In genomic region chr9:26727445-26727844, GRCm38 (mm10) we compare ENCODE assay signal across 12 mouse cellular contexts. TPM values are rescaled to one million over a fixed set of nuclear protein-coding genes. Genes with fewer than 3 reads are reported as not detected.
DNase-seq lines count a peak whose midpoint lies in the region; ATAC-seq and TF ChIP-seq lines count a peak whose summit lies in the region.
"Had no signal": no experiment of that assay in that cellular context is flagged by ENCODE, and none has a peak within 500 bp of the region (broad histone marks: within the 10 kb centered on the region; RNA-seq: fewer than 3 reads in every experiment).

No protein-coding gene starts in this region.

- no peak overlapping the region for H3K27ac ChIP-seq in kidney, embryonic 16.5 days (ENCODE audit: low read length)
- no peak overlapping the region for H3K27ac ChIP-seq in CH12.LX (ENCODE audit: insufficient read depth, low read depth)
- no peak overlapping the region for H3K27ac ChIP-seq in embryonic facial prominence, embryonic 11.5 days (replicated peaks; ENCODE audit: low read depth, low read length)

- TF ChIP-seq EP300 in CH12.LX (IDR thresholded peaks at IDR 0.05; ENCODE audit: low read length) = no peak

- 57% methylated on average over 2 of the region's 2 CpGs for WGBS in kidney, embryonic 16.5 days
- WGBS in embryonic facial prominence, embryonic 11.5 days = 50% methylated on average over 2 of the region's 2 CpGs

- TF ChIP-seq CTCF in CH12.LX (conservative IDR thresholded peaks at IDR 0.05 in 1 of 2, IDR thresholded peaks at IDR 0.05 in 1 of 2; ENCODE audit: low read depth in 2 of 2, low read length in 2 of 2) = no peak

- H3K27me3 ChIP-seq in kidney, embryonic 16.5 days (ENCODE audit: insufficient read depth, low read length) = peaks cover 9% of the 10 kb centered on the region
- peaks cover 2% of the 10 kb centered on the region for H3K27me3 ChIP-seq in CH12.LX (replicated peaks)
- no peaks in the 10 kb centered on the region; the same call in 1 of the 2 replicates for H3K27me3 ChIP-seq in embryonic facial prominence, embryonic 11.5 days (ENCODE audit: control insufficient read depth, insufficient read depth, low read length)

- ATAC-seq in kidney, embryonic 16.5 days (ENCODE audit: low FRiP score, low TSS enrichment) = no peak
- no peak for ATAC-seq in embryonic facial prominence, embryonic 11.5 days (replicated peaks; ENCODE audit: insufficient number of reproducible peaks, low FRiP score, low TSS enrichment, low read depth)
- ATAC-seq: forebrain, embryonic 14.5 days; intestine, postnatal 0 days had no signal

- no peaks in the 10 kb centered on the region for H3K4me1 ChIP-seq in kidney, embryonic 16.5 days (ENCODE audit: insufficient read depth, low read length)
- no peaks in the 10 kb centered on the region for H3K4me1 ChIP-seq in CH12.LX (ENCODE audit: control insufficient read depth in 1 of 2, insufficient read depth in 2 of 2)
- H3K4me1 ChIP-seq in embryonic facial prominence, embryonic 11.5 days (ENCODE audit: control insufficient read depth, insufficient read depth, low read length) = no peaks in the 10 kb centered on the region

- in situ Hi-C loops in CH12.LX (cut with MboI; ENCODE audit: low pct_ligation_motif_present, low pct_unique_long_range_greater_than_20kb, low sequenced_read_pairs) = no loop called here

- peak; percentile 56 for DNase-seq in adrenal gland, postnatal 10 days
- DNase-seq in adrenal gland, adult 2 months = no peak
- DNase-seq in kidney, postnatal 14 days = peak; percentile 29
- DNase-seq in CH12.LX (ENCODE audit: extremely low read depth) = peak; percentile 35
- DNase-seq in embryonic facial prominence, embryonic 11.5 days (ENCODE audit: low spot score) = peak; percentile 81
- no peak for DNase-seq in frontal cortex, postnatal 10 days (ENCODE audit: low spot score in 2 of 2)
- DNase-seq in thymus, postnatal 10 days (ENCODE audit: low spot score in 2 of 2) = no peak
- DNase-seq: cerebellum, postnatal 10 days; lung, postnatal 36 days had no signal

- no peak for TF ChIP-seq RAD21 in CH12.LX (IDR thresholded peaks at IDR 0.05; ENCODE audit: low read depth, low read length)

- dilution Hi-C loops in CH12.LX (cut with MboI; ENCODE audit: extremely low pct_ligation_motif_present, extremely low pct_unique_long_range_greater_than_20kb, low sequenced_read_pairs) = no loop called here

- no peak overlapping the region for H3K9ac ChIP-seq in kidney, embryonic 16.5 days (replicated peaks; ENCODE audit: low read length)
- no peak overlapping the region for H3K9ac ChIP-seq in CH12.LX (ENCODE audit: insufficient read depth, low read depth)
- no peak overlapping the region for H3K9ac ChIP-seq in embryonic facial prominence, embryonic 11.5 days (replicated peaks; ENCODE audit: low read length)

- H3K9me3 ChIP-seq in kidney, embryonic 16.5 days (ENCODE audit: low read length) = no peaks in the 10 kb centered on the region
- H3K9me3 ChIP-seq in CH12.LX (replicated peaks; ENCODE audit: low read length) = no peaks in the 10 kb centered on the region
- no peaks in the 10 kb centered on the region for H3K9me3 ChIP-seq in embryonic facial prominence, embryonic 11.5 days (replicated peaks; ENCODE audit: control insufficient read depth, low read length)

- H3K79me2 ChIP-seq in CH12.LX (replicated peaks; ENCODE audit: control insufficient read depth, extremely low read depth, insufficient read depth, poor library complexity, severe bottlenecking) = no peaks in the 10 kb centered on the region

- no peak overlapping the region for H3K4me2 ChIP-seq in kidney, embryonic 16.5 days (replicated peaks; ENCODE audit: low read depth, low read length)
- no peak overlapping the region for H3K4me2 ChIP-seq in CH12.LX (ENCODE audit: insufficient read depth, low read depth, poor library complexity, severe bottlenecking)
- no peak overlapping the region for H3K4me2 ChIP-seq in embryonic facial prominence, embryonic 11.5 days (ENCODE audit: low read depth, low read length)

- no peak overlapping the region for H3K4me3 ChIP-seq in kidney, embryonic 16.5 days (ENCODE audit: low read length)
- H3K4me3 ChIP-seq in CH12.LX (replicated peaks in 1 of 3; ENCODE audit: low read depth in 2 of 3, low read length in 2 of 3, poor library complexity in 1 of 3) = no peak overlapping the region
- H3K4me3 ChIP-seq in embryonic facial prominence, embryonic 11.5 days (ENCODE audit: low read depth, low read length) = no peak overlapping the region

- TF ChIP-seq POLR2A in CH12.LX (IDR thresholded peaks at IDR 0.05; ENCODE audit: low read depth, low read length) = no peak

- no peaks in the 10 kb centered on the region for H3K36me3 ChIP-seq in kidney, embryonic 16.5 days (ENCODE audit: insufficient read depth, low read length)
- H3K36me3 ChIP-seq in CH12.LX (replicated peaks in 1 of 2; ENCODE audit: control insufficient read depth in 1 of 2, insufficient read depth in 1 of 2, low read length in 1 of 2) = no peaks in the 10 kb centered on the region
- H3K36me3 ChIP-seq in embryonic facial prominence, embryonic 11.5 days (replicated peaks; ENCODE audit: control insufficient read depth, insufficient read depth, low read depth, low read length) = no peaks in the 10 kb centered on the region

TF ChIP-seq in CH12.LX, 34 proteins besides CTCF, POLR2A, EP300 and RAD21:
- no peak for TF ChIP-seq RCOR1 (conservative IDR thresholded peaks at IDR 0.05; ENCODE audit: low read depth, low read length)
- no peak for TF ChIP-seq POLR2AphosphoS2 (IDR thresholded peaks at IDR 0.05; ENCODE audit: low read depth, low read length)
- no peak for TF ChIP-seq MYC (IDR thresholded peaks at IDR 0.05; ENCODE audit: low read depth, low read length)
- no peak for TF ChIP-seq ELF1 (IDR thresholded peaks at IDR 0.05; ENCODE audit: low read depth, low read length)
- no peak for TF ChIP-seq UBTF (IDR thresholded peaks at IDR 0.05; ENCODE audit: low read depth, low read length)
- no peak for TF ChIP-seq MEF2A (IDR thresholded peaks at IDR 0.05; ENCODE audit: borderline replicate concordance, low read depth, low read length)
- no peak for TF ChIP-seq ZC3H11A (IDR thresholded peaks at IDR 0.05; ENCODE audit: low read depth, low read length)
- no peak for TF ChIP-seq HCFC1 (IDR thresholded peaks at IDR 0.05; ENCODE audit: low read depth, low read length)
- no peak for TF ChIP-seq TCF12 (IDR thresholded peaks at IDR 0.05; ENCODE audit: low read depth, low read length)
- no peak for TF ChIP-seq E2F4 (IDR thresholded peaks at IDR 0.05; ENCODE audit: insufficient replicate concordance, low read depth, low read length)
- TF ChIP-seq MAZ (IDR thresholded peaks at IDR 0.05; ENCODE audit: low read depth, low read length) = no peak
- TF ChIP-seq SMC3 (IDR thresholded peaks at IDR 0.05; ENCODE audit: low read depth, low read length) = no peak
- no peak for TF ChIP-seq USF1 (IDR thresholded peaks at IDR 0.05; ENCODE audit: low read depth, low read length)
- TF ChIP-seq MAX (IDR thresholded peaks at IDR 0.05; ENCODE audit: low read length) = no peak
- TF ChIP-seq JUN (IDR thresholded peaks at IDR 0.05; ENCODE audit: insufficient read depth, low read depth, low read length) = no peak
- TF ChIP-seq GABPA (IDR thresholded peaks at IDR 0.05; ENCODE audit: insufficient replicate concordance, low read depth, low read length) = no peak
- TF ChIP-seq NELFE (IDR thresholded peaks at IDR 0.05; ENCODE audit: low read depth, low read length) = no peak
- TF ChIP-seq MAFK (IDR thresholded peaks at IDR 0.05; ENCODE audit: insufficient replicate concordance, low read length) = no peak
- no peak for TF ChIP-seq JUND (conservative IDR thresholded peaks at IDR 0.05; ENCODE audit: low read depth, low read length)

RNA-seq across cellular contexts. Expression of gene B3gat1, which starts 6.1 kb away (rescaled TPM):
- total RNA-seq in adrenal gland, postnatal 10 days (2021) = 1 to 10 TPM; 1.3 to 3.0 TPM
- total RNA-seq in adrenal gland, adult 2 months (2021) = 1 to 10 TPM in 1 of 2 experiments, under 1 TPM in 1; 0.84 to 1.3 TPM
- polyA plus RNA-seq in adrenal gland, adult 2 months (2012; rRNA removed) = 1.0 and 1.9 TPM in 2 replicates
- polyA plus RNA-seq in kidney, embryonic 16.5 days (2015; fragmentation: Nextera tagmentation; extraction: Ambion mirVana) = 0.07 and 0.12 TPM in 2 replicates
- total RNA-seq in CH12.LX (2012; rRNA removed) (not detected in 2 replicates), CH12.LX (2014; rRNA removed) (not detected in 2 replicates)
- not detected in 2 replicates for polyA plus RNA-seq in CH12.LX (2012; ENCODE audit: insufficient read length, low read depth)
- polyA plus RNA-seq in embryonic facial prominence, embryonic 11.5 days (2014; fragmentation: Nextera tagmentation; extraction: Ambion mirVana) = 1.2 and 1.3 TPM in 2 replicates

Comparison
In these comparisons a context has a peak if more than half of its experiments do, and no peak if none do; other contexts are left out.
1. DNase-seq: peak in adrenal gland, postnatal 10 days (single experiment), kidney, postnatal 14 days (single experiment), CH12.LX (single experiment) and embryonic facial prominence, embryonic 11.5 days (single experiment); none in adrenal gland, adult 2 months (single experiment), frontal cortex, postnatal 10 days (0 of 2) and thymus, postnatal 10 days (0 of 2).